Mouse (Mus musculus) MN1 (cell line): ENCODE measurements at regions not wholly inside any gene's neighbourhood (a gene's known extent, or its start where the extent isn't known, plus 50 kb on each side); places are given as distances from the start of the nearest gene placed in this dataset.

Experiments
- DNase-seq: peaks from one replicate; pipeline ENCODE4 v3.0.0-alpha.2; 2016; ENCODE audit warnings: low spot score

DNA sequence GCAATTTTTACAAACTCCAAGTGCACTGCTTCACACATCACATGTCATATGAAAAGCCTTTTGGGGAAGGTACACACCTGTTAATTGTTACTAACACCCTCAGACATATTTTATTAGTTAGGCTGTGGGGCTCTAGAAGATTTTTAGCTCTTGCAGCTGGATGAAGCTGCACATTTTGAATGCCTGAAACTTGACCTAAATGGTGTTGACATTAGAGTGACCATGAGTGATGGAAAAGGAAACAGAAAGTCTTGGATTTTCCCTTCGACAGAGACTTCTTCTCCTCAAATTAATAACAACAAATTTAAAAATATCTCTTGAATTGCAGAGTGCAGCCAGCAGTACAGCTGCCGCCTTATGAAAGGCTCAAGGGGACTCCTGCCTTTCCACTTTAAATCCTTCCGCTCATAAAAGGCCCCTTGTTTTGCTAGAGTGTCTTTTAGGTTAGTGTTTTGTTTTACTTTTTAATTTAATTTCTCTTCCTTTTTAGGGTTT is 259.7 kb downstream of the Trim52 start:
- DNase-seq = no peak

DNA sequence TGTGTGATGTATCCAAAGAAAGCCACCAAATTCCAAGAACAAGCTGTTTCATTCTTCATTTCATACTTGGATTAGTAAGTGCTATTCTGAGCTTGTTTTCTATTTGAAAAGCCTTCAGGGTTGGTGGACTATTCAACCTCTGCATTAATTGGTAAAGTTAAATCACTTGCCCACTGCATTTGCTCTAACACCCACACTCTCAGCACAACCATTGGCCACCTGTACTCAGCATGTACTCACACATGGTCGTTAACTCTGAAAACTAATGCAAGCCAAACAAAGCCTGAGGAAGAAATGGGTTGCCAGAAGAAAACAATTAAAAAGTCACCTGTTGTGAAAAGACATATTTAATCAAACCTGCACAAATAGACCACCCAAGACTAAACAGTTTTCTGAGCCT is 267.5 kb downstream of the Trim52 start:
- no peak for DNase-seq

DNA sequence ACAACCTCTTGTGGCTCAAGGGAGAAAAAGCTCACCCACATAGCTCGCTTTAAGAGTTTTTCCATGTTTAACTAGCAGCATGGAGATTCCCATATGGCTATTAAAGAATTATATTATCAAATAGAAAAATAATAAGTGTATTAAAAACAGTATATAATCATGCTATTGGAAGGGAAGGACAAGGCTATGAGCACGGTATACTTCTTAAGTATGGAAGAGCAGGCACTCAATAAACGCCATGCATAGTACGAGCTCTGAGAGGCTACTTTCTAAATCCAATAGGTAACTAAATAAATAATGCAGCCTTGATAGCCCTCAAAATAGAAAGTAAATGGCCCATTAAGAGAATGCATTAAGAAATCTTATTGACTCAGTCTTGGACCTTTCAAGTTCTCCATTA is 273.6 kb downstream of the Trim52 start:
- no peak for DNase-seq

DNA sequence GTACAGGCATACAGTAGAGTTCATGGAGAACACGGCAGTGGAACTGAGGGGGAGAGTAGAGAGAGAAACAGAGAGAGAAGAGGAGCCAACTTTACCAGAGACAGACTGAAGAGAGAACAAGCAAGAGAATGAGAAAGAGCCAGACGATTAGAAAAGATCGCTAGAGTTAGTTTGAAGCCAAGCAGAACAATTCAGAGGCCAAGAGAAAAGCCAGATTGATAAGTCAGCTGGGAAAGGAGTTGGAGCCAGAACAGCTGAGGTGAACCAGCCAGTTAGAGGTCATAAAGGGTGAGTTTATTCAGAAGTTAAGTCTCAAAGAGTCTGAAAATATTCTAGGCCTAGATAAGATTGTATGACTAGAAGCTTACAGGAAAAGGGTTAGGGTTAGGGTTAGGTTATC is 281.7 kb downstream of the Trim52 start:
- no peak for DNase-seq

DNA sequence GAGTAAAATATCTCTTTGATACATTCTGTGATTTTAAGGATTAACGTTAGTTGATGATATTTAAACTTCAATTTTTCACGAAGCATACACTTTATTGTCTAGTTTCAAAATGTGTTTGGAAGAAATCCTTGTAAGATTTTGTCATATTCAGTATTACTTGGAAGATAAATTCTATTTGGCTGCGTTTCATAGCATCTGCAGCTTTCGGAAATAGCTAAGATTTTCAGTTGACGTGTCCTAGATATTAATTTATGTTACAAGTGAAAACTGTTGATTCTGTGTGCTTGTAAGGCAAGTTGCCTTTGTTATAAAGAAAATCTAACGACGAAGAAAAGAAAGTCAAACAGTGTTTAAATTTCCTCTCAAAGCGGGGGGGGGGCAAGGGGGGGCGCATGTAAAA is 284.5 kb downstream of the Trim52 start:
- no peak for DNase-seq

DNA sequence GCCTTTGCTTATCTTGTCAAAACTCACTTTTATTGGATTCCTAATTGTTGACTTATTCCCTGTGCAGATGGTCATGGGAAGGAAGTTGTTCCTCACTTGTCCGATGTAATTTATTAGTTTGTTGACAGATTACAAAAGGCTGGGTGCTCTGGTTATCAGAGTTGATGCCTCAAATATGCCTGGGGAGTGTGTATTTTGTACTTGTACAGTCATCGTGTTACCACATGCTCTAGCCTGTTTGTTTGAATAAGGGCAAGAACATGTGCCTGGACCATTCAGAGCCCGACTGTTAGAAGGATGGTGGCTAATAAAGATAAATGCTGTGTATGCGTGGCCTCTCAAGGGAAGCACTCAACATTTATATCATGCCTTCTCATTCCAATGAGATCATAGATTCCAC is 288.0 kb downstream of the Trim52 start:
- peak; percentile 15 for DNase-seq

DNA sequence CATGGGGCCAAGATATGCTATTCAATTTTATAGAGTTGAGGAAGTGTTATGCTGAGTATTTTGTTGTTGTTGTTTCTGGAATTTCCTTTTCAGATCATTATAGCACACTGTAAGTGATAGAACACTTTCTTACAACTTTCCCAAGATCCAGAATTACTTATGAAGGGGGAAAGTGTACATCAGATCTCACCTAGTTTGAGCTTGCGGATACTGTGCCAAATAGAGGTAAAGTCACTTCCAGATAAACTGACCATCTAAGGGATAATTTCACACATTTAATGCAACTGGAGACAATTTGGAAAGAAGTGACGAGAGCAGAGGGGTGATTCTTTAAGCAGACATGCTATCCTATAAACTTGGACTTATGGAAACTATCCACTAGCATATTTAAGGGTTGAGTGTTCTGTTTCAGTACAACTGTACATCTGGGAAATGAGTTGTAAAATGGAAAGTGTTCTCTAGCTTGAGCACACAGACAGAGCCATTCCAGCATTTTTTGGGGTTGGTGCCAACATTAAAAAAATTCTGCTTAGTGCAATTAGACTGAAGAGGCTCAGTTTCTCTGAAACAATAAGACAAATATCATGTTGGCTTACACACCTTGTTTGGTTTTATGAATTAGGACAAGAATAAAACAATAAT is 307.0 kb downstream of the Trim52 start:
- DNase-seq = no peak

DNA sequence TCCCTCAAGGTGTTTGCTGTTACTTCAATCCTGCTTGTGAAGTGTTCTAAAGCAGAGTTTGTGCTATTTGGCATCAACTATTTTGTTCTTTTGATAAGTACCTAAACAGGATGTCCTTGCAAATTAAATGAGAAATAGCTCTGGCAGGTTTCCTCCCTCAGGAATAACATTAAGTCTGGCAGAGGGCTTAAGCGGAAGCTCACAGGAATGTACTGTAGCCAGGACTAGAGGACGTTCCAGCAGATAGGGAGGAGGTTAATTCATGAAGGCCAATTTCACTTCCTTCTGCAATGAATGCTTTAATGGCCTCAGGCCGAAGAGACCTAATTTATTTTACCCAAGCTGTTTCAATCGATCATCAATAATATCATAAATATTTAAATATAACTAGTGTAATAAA is 318.7 kb downstream of the Trim52 start:
- DNase-seq = no peak

DNA sequence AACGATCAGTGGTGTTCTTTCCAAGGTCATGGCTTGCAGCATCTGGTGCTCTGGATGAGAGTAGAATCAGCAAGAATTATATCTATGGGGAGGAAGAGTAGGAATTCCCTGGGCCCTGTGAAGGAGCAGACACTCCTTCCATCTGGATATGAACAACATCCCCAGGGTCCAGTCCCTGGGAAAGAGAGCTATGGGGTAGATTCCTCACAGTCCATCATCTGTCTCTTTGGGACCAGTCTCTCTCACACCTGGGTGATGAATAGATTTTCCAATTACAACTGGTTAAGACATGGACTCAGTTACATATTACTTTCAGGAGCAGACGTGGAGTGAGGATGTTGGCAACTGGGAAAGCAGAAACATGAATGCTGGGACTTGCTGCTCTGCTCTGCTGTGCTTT is 322.6 kb downstream of the Trim52 start:
- DNase-seq = no peak

DNA sequence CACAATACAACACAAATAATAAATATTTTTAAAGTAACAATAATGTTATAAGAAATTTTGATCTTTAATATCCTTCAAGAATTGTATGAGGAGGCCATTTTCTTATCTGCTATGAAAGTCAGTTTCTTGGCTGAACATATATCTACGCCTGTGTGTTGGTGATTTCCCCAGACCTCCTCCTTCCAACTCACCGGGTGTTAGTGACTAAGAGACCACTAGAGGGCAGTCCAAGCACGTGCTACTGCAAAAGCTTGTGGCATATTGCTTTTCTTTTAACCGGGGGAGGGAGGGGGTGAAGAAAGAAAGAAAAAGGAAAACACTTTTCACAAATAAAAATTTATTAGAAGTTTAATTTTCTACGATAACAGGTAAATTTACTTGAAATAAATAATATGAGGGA is 333.3 kb downstream of the Trim52 start:
- peak; percentile 63 for DNase-seq

DNA sequence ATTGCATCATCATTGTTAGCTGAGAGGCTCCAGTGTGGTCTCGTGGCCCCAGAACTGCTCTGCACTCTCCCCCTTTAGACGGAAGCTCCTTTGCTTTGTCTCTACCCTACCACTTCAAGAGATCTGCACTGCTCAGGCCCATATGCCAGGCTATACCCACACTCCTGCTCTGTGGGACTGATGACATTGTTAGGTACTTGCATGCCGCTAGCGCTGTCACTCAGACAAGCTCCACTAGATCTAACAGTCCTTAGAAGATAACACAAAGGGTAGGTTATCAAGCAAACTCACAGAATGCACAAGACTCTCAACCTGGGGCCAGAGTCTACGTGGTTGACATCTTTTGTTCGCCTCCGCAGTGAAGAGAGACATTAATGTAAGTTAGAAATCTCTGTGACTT is 383.1 kb downstream of the Trim52 start:
- no peak for DNase-seq

DNA sequence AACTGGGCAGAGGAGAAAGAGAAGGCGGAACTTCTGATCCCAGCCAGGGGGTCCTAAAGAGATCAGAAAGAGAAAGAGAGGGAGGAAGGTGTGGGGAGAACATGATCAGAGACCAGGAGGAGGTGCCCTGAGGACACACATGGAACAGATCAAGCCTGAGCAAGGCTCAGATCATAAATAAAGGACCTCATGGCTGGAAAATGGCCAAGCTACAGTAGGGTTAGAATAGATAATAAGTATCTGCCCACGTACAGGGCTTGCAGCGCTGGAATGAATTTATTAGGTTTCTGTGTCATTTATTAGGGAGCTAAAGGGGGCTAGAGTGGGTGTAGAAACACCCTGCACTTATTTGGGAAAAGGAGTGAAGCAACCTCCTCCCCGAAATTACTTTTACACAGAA is 385.4 kb downstream of the Trim52 start:
- no peak for DNase-seq

DNA sequence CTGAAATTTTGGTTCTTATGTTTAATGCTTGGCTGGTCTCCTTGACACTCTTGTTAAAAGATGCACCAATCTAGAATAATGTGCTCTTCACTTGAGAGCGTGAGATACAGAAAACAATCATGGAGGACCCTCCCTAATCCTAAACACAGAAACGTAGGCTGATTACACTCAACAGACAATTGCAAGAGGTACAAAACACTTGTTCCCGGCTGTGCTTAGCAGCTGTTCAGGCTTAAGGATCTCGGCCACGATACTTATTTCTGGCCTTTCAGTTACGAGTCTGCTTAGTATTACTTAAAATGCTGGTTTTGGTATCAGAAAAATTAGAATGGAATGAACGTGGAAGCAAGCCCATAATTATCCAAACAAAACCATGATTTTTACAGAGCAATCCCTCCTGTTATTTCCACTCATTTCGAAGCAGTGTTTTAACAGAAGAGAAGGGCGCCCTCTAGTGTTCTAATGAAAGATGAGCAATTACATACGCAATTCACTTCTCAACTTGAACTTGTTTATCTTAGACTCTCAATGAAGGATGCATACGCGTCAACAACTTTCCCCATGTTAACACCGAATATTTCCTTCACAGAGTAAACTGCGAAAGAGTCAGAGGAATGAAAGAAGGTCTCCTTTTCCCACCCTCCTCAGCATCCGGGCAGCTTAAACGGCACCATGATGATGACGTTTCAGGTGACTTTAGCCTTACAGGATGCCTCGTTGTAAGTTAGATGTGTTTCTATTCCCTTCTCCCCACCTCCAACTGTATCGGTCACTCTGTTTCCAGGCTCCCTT is 394.5 kb downstream of the Trim52 start:
- DNase-seq = peak; percentile 76

DNA sequence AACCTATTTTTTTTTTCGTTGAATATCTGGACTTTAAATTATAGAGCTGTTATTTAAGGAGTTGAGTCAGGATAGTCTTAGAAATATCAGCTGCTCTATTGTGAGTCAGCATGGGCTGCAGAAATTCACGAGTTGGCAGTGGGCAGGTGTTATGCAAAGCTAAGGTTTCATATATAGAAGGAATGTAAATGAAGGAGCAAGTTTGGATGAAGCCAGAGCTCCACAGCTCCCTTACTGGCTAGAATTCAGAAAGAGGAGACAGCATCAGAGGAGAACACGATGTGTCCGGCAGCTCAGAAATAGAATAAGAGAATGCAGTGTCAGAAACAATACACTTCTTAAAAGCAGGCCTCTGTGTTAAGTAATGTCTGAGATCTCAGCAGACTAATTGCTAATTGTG is 400.9 kb downstream of the Trim52 start:
- DNase-seq = no peak

DNA sequence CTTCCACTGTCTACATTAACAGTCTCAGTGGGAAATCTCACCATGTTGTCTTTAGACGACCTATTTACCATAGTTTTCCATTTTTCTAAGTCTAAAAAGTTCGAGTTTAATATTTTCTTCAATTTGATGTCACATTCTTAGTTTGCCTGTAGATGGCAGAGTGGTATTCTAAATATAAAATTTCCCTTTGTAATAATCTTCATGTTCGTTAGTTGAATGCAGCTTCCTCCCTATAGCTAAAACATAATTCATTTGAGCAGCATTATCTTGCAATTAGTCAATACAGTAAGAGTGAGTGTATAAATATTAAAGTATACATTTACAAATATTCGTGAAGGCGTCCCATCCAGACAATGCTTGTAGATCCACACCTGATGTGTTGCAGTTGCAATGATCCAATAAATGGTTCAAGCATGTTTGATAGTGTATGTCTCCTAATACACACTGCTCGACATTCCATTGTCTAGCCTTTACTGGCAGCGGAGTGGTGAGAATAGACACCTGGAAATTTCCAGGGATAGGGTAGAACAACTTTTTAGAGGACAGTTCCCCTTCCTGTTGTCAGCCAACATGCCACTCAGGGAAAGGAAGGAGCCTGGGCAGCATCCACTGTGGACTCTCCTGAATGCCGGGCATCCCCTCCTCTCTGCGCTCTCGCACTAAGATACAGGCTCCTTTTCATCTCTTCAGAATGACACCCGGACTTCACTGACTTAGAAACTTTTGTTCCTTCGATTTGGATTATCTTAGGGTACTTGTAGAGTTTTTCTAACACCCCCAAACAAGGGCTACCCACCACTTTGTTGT is 412.8 kb downstream of the Trim52 start:
- DNase-seq = no peak

DNA sequence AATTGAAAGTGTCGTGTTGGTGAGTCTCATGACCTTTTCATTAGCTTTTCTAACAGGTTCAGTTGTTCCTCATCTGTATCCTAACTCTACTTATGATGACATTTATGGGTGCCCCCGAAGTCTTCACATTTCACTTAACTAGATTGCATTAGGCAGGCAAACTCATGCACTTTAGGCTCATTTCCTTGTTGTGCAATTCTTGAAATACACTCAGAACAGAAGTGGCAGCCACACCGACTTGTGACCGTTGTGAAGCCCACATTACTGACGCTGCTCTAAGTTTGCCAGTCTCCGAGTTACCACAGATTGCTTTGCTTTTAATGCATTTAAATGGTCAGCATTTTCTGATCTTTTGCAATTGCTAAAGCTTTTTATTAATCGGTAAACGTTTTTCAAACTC is 414.8 kb downstream of the Trim52 start:
- no peak for DNase-seq

DNA sequence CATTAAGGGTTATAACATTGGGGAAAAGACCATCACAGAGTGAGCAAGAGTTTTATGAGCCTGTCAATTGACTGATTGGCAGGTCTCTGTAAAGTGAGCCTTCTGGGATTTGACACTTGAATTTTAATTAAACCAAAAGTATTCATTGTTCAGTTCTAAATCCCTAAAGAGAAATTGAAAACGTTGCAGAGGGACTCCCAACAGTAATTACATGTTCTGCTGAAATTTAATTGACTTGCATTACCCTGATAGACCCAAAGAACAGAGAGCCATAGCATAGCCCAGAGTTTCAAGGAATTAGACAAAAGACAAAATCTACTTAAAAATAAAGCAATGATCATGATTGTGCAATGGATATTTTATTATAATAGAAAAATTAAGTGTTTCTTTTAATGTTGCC is 444.2 kb downstream of the Trim52 start:
- no peak for DNase-seq

DNA sequence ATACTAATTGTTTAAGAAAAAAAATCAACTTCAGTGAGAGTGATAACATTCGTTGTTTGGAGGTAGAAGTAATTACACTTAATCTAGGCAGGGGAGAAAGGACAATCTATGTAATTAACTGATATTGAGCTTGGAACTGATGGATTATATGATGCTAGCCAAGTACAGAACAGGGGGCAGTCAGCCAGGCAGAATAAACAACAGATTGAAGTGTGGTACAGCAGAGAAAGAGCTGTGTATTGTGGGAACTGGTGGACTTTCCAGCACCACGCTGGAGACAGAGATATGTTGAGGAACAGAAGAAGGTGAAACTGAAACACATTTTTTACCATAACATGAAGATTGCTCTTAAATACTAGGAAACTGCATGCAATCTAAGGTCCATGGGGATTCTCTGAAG is 473.3 kb downstream of the Trim52 start:
- no peak for DNase-seq

DNA sequence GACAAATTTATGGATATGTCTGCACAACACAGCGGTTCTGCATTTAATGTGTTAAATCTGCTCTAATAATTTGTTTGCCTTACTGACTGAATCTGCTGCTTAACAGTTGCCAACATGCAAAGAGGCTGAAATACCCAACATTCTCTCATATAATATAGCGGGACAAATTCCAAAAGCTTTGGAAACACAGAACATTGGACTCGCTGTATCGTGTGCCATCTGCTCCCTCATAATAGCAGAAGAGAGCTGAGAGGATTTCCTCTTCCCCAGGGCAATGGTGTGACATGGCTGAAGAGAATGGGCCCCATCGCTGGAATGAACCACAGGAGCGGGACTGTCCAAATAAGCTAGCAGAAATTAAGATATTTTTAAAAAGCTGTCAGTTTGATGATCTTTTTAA is 475.9 kb downstream of the Trim52 start:
- no peak for DNase-seq

DNA sequence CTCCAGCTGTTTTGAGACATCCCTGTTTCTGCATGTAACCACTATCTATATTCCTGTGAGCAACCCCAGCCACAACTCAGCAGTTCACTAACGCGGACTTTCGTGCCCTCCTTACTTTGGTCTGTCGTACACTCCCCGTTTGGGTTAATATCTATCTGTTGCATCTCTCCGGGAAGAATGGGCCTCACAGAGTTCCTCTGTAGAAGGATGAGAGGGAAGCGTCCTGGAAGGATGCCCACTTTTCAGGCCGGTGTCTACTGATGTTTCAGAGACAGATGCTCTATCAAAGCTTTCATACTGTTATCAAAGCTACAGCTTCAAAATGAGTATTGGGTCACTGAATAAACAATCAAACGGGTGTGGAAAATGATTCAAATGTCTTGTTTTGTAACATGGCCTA is 487.4 kb downstream of the Trim52 start:
- no peak for DNase-seq

DNA sequence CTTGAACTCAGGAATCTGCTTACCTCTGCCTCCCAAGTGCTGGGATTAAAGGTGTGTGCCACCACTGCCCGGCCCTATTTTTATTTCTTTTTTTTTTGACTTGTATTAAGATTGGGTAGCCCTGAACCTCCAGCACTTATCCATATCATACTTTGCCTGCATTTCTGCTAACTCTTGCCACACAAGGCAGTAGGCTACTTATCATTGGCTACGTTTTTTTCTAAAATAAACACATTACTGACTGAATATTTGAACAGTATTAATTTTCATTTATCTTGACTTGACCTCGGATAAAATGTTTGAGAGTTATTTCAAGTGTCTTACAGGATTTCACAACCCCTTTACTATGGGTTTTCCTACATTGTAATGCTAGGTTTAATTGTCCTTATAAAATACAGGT is 488.0 kb downstream of the Trim52 start:
- DNase-seq = no peak

DNA sequence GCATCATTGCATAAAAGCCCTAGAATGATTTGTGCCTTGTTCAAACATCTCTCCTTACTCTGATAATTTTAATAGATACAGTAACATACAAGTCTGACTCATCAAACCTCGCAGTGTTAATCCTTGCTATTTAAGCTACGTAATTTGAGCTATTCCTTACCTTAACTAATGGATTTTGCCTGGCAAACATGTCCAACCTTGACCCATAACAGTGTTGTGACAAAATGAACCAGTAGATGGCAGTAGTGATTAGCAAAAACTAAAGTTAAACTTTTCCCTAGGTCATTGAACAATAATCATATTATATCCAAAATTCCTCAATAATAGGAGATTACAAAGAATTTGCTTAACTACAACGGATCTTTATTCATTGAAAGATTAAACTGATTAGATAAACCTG is 501.0 kb downstream of the Trim52 start:
- peak; percentile 7 for DNase-seq

DNA sequence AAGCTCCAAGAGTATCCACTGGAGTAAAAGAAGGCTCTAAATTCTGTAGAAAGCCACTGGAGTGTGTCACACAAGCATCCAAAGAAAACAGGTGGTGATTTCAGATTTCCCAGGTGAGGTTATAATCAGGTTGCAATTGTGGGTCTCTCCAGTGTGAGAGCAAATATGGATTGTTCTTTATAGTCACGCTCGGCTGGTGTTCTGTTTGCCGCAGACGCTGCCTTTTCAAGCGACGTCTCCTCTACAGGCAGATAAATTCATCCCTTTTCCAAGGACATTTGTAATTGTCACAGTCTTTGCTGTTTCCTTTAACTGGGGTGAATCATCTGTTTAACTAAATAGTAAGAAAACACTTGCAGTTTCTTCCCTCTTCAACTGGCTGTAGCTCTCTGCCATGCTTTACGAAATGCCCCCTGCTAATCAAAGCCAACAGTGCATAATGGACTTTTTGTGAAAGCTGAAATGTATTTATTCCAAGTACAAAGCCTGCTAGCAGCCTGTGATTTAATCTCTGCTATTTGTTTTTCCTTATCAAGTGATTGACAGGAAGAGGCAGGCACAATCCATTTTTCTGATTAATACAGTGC is 502.4 kb downstream of the Trim52 start:
- no peak for DNase-seq
